Mouse (Mus musculus): ENCODE measurements around the gene Vkorc1.
"Not testable (repeated sequence)": the region's sequence is repeated elsewhere in the genome, so short reads cannot be mapped to it uniquely, and the experiment has no call there.

The Vkorc1 gene

GRCm38 (mm10) chr7:127895442-127895841, at the start of gene Vkorc1, which contains the start of gene Gm21974:
Gene Vkorc1 (minus strand): TSS chr7:127895617.
Gene Gm21974 (minus strand): TSS chr7:127895454.
- DNase-seq (ENCODE audit: low spot score in 2 of 2) = peak; percentile 97

- DNase-seq (ENCODE audit: low spot score in 2 of 2) = peak in 1 of 2 experiments; percentile 24
These were observed 49.2 kb upstream of the Vkorc1 start for GRCm38 (mm10) chr7:127944614-127945013.

DNA sequence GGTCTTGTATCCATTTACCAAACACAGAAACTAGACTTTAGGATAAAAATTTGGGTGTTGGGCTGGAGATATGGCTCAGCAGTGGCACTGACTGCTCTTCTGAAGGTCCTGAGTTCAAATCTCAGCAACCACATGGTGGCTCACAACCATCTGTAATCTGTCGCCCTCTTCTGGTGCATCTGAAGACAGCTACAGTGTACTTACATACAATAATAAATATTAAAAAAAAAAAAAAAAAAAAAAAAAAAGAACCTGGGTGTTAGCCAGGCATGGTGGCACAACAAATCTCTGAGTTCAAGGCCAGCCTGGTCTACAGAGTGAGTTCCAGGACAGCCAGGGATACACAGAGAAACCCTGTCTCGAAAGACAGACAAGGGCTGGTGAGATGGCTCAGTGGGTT, 46.7 kb upstream of the Vkorc1 start:
- not testable (repeated sequence) for DNase-seq (ENCODE audit: low spot score in 2 of 2)

DNA sequence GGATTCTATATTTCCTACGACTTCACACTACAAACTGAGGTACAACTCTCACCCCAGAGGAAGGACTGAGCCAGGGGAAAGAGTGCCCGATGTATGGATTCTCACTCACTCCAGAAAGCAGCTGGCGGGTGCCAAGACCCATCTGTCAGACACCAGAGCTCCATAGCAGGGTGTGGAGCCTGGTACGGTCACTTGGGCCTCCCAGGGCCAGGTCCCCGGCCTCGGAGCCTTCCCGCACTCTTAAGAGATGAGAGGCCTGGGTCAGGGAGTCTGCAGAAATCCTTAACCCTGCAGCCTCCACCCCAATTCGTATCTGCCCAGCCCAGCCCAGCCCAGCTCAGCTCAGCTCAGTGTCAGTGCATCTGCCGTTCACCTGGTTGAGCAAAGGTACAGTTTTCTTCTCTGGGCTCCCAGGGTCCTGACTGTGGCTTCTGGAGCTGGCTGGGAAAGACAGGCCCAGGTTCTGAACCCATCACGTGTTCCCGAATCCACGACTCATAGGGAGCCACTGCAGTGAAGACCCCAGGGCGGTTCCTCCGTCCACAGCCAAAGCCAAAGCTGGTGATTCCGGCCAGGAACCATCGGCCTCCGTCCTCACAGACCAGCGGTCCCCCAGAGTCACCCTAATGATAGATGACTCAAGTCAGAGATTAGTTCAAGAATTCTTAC, 40.9 kb upstream of the Vkorc1 start:
- DNase-seq (ENCODE audit: low spot score in 2 of 2) = no peak

GRCm38 (mm10) chr7:127935748-127936159, 40.3 kb upstream of the Vkorc1 start:
- DNase-seq (ENCODE audit: low spot score in 2 of 2) = no peak

GRCm38 (mm10) chr7:127935028-127935722, 39.8 kb upstream of the Vkorc1 start:
- DNase-seq (ENCODE audit: low spot score in 2 of 2) = peak; percentile 96 to 97

DNA sequence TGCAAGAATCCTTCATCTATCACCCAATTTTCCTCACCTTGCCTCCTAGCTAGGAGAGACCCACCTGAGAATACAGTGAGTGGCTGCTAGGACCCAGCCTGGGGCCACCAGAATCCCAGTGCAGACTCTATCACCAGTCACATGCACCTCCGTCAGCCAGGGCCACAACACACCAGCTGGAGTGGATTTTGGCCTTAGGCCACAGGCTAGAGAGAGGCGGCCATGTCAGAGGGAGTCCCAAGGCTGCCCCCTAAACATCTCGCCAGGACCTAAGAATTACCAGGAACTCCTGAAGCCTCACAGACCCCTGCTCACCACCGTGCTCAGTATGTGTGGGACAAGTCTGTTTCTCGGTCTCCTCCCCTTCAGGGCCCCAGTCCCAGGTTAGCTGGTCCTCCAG, 38.7 kb upstream of the Vkorc1 start:
- DNase-seq (ENCODE audit: low spot score in 2 of 2) = no peak

- no peak for DNase-seq (ENCODE audit: low spot score in 2 of 2)
These were observed 37.0 kb upstream of the Vkorc1 start for GRCm38 (mm10) chr7:127932273-127933031.

DNA sequence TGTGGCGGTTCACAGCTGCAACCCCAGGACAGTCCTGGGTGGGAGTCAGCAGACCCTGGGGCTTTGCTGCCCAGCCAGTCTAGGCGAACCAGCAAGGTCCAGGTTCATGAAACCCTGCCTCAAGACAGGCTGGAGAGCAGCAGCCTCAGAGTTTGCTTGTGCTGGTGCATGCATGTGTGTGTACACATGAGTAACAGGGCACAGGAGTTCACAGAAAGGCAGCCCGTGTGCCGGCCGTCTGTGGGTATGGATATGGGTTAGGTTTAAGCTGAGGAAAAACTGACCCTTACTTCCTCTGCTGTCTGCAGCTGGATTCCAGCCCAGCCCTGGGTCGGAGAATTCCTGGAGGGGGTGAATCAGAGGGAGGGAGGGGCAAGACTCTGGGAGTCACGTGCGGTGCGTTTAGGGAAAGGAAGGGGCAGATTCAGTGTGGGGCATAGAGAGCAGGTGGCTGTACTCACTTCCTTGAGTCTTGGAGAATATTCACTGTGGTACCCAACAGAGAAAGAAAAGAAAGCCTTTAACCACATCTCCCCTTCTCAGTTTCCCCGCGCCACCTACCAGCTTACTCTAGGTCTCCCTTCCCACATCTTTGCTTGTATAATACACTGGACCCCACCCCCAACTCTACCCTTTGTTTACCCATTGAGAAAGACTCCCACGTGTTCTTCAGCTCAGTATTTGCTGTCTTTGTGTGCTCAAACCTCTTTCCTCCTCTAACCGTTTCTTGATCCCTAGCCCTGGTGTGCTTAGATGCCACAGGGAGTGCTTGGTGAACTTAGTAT, 36.1 kb upstream of the Vkorc1 start:
- DNase-seq (ENCODE audit: low spot score in 2 of 2) = no peak

DNA sequence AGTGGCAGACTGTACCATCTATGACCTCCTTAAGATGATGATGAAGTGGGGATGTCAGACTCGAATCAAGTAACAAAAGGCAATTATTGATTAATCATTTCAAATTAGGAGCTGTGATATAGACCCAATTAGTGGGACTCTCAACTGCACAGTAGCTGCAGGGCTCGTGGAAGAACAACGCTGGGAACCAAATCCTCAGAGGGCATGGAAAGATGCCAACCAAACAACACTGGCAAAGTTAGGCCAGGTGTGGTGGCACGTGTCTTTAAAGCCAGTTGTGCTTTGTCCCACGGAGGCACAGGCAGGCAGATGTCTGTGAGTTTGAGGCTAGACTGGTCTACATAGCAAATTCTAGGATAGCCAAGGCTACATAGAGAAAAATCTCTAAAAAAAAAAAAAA, 35.2 kb upstream of the Vkorc1 start:
- no peak for DNase-seq (ENCODE audit: low spot score in 2 of 2)

DNA sequence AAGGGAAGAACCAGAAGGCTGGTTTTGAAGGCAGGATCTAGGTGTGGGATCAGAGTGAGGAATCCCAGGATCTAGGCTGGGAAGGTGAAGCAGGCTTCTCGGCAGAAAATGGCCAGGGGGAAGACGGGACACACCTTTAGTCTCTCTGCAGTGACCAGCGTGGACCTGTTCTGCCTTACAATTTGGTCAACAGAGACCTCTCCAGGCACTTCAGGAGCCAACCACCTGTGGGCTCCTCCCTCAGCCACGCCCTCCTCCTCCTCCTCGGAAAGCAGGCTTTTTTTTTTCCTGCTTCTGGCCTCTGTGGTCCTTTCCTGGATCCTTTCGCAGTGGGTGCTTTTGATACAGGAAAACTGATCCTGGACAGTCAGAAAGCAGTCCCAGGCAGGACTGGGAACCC, 34.5 kb upstream of the Vkorc1 start, which contains the start of gene Prss8:
Gene Prss8, minus strand, starts transcription at position 182 of the 400 bp plus-strand sequence.
- no peak for DNase-seq (ENCODE audit: low spot score in 2 of 2)

- DNase-seq (ENCODE audit: low spot score in 2 of 2) = no peak
These were observed 33.2 kb upstream of the Vkorc1 start for GRCm38 (mm10) chr7:127928596-127928995.

DNA sequence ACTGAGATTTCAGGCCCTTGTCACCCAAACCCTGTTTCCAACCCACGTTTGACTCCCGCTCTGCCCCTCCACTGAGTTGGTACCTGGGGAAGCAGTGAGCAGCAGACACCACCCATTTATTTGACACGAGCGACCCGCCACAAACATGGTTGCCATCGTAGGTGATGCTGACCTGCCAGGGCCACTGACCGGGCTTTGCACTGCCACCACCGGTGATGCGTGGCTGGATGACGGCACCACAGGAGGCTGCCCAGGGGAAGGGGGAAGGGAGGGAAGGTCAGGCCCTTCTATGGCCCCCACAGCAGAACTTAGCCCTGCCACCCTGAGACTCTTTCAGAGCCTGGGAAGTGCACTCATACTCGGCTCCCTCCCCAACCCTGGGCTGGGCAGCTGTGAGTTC, 32.3 kb upstream of the Vkorc1 start:
- no peak for DNase-seq (ENCODE audit: low spot score in 2 of 2)

DNA sequence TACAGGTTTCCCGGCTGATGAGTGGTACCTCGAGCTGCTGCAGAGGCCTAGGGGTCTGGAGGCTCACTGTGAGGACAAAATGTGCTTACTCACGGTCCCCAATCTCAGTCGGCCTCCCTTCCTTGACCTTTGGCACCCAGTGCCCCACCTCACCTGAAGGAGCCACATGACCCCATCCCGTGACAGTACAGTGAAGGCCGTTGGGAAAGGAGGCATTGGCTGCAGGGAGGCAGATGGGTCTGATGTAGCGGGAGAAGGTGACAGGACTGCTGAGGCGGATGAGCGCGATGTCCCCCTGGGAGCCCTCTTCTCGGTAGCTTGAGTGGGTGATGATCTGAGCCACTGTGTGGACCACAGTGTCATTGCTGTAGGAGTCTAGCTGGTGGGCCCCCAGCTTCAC, 31.4 kb upstream of the Vkorc1 start:
- no peak for DNase-seq (ENCODE audit: low spot score in 2 of 2)

- DNase-seq (ENCODE audit: low spot score in 2 of 2) = no peak
These were observed 30.6 kb upstream of the Vkorc1 start for GRCm38 (mm10) chr7:127926066-127926465.

GRCm38 (mm10) chr7:127925252-127925651, 29.8 kb upstream of the Vkorc1 start:
- DNase-seq (ENCODE audit: low spot score in 2 of 2) = no peak

GRCm38 (mm10) chr7:127923714-127924113, 28.3 kb upstream of the Vkorc1 start:
- DNase-seq (ENCODE audit: low spot score in 2 of 2) = no peak

DNA sequence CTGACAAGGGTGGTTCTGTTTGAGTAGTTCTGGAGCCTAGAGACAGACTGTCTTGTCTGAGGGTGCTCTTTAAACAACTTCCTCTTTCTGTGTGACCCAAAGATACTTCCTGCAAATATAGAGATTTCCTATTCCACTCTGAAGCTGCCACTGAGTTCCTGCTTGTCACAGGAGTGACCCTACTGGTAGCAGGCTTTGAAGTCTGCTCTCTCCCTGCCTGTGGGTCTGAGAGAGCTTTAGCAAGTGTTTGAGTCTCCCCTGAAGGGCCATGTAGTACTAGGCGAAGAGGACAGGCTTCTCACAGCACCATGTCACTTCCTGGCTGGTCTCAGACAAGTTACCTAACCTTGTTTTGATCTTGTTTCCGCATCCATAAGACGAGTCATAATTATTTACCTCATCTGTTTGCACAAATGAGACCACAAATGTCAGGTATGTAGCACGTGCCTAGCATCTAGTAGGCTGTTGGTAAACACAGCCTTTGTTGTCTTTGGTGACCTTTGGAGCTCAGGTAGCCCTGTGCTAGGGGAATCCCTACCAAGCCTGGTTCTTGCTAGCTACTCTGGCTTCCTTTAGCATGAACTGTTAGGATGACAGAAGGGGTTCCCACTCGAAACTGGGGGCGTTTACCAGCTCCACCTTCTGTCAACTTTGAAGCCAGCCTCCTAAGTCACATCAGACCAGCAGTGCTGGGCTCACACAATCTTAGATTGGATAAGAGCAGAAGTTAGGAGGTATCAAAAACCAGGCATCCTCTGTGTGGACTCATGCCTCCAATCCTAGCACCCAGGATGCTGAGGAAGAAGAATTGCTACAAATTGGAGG, 27.2 kb upstream of the Vkorc1 start:
- no peak for DNase-seq (ENCODE audit: low spot score in 2 of 2)

DNA sequence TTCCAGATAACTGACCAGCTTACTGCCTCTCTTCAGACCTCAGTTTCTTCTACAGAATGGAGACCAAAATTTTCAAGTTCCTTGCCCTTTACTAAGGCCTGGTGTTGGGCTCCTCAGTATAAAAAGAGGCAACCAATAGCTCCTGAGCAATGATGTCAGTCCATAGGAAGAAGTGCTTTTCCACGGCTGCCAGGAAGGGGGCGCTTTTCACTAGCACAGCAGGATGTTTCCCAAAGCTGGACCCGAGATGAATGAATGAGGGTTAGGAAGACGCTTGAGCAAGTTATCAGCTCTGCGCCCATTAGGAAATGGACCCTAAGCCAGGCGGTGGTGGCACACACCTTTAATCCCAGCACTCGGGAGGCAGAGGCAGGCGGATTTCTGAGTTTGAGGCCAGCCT, 26.1 kb upstream of the Vkorc1 start:
- DNase-seq (ENCODE audit: low spot score in 2 of 2) = no peak

- no peak for DNase-seq (ENCODE audit: low spot score in 2 of 2)
These were observed 23.9 kb upstream of the Vkorc1 start for GRCm38 (mm10) chr7:127919290-127919689.

DNA sequence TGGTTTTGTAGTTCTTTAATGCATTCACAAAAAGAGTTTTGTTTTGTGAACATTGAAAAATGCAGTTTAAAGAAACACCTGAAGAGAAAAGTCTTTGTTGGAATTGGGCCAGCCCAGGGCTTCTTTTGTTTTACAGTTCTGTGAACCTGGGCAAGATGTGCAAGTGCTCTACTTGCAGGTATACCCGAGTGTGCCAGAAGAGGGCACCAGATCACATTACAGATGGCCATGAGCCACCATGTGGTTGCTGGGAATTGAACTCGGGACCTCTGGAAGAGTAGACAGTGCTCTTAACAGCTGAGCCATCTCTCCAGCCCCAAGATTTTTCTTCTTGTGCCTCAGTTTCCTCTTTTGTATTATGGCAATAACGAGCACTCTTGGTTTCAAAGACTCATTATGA, 22.8 kb upstream of the Vkorc1 start:
- no peak for DNase-seq (ENCODE audit: low spot score in 2 of 2)
